Mouse (Mus musculus) fat pad, adult 2 months (tissue): ENCODE data around the gene Lingo2.
"Not testable (repeated sequence)": the region's sequence is repeated elsewhere in the genome, so short reads cannot be mapped to it uniquely, and the experiment has no call there.

Source experiments
- DNase-seq: peaks from one replicate; pipeline ENCODE4 v3.0.0-alpha.2; 2011; ENCODE audit warnings: low read depth, low spot score; ENCODE audit errors: extremely low read depth

Lingo2 gene

DNA sequence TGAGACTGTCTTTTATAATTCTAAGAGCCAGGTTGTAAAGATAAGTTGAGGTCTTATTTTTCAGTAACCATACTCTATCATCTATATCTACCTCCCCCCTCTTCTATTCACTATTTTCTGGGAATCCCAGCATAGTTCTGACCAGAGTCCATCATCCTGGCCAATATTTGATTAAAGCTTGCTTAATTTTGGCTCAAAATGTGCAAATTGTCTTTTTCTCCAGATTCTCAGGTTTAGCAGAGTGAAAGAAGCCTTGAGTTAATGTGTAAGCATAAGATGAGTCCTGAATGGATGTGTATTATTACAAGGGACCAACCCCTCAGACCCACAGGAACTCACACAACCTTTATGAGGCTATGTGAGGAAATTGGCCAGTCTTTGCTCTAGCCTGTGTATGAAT, 820.2 kb downstream of the Lingo2 start:
- no peak for DNase-seq

DNA sequence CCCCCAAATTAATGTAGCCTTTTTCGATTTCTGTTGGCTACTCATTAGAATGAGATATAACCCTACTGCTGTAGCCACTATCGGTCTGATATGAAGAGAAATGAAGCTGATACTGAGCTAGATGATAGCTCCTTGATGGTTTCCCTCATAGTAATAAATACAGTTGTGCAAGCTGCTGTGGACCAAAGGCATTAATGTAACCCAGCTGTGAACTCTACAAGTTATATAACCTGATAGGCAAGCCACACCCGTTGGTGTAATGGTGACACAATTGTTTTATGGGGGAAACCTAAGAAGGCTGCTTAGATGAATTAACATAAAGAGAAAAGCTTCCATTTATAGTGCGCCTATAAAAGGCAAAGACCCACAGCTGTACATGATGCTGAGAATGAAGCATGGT, 856.1 kb downstream of the Lingo2 start:
- no peak for DNase-seq

DNA sequence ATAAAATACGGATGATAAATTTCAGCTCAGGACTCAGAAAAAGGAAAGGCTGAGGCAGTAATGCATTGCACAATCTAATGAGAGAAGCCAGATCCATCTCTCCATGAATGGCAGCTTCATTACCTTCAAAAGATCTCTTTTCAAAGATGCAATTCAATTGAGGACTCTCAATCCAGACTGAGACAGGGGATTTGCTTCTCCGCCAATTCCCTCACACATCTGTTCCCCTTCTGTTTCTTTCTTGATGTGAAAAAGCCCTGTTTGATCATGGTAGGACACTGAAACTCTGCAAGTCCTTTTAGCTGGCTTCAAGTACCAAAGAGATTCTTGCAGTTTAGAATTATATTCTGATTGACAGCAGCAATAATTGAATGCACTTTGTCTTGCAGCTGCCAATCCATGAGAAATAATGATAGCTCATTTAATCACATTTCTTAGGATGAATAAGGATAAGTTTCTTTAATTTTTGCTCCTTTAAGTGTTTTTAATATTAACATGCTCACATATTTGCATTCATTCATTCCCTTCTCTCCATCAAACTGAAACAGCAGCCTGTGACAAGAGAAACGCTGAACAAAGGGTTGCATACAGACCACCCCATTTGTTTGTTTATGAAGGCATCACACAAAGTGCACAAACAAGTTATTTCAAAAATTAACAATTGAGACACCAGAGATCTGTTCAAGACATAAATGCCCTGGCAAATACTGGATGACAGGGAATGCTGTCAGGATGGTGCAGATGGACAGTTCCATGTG, 870.3 kb downstream of the Lingo2 start:
- no peak for DNase-seq

DNA sequence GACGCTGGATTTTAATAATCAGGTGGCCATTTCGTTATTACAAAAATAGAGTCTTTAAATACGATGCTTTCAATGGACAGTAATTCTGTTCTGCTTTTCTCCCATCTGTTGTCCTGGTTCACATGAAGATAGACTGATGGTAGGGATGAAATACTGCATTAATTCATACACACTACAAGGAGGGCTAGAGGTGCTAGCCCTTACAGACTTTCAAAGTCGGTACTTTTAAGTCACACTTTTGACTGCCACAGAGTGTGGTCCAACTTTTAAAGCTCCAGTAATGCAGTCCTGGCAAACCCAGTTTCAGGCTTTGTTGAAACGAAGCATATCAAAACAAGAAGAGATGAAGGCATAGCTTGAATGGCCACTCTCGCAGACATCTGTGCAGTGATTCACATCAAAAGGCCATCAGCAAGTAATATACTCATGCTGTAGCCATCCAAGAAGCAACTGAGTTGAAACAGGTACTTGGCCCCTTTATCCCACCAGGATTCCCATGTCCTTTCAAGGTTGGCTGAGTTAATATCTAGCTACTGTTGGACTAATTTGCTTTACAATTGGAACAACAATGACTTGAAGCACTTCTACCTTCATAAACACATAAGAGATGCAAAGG, 872.5 kb downstream of the Lingo2 start:
- no peak for DNase-seq

DNA sequence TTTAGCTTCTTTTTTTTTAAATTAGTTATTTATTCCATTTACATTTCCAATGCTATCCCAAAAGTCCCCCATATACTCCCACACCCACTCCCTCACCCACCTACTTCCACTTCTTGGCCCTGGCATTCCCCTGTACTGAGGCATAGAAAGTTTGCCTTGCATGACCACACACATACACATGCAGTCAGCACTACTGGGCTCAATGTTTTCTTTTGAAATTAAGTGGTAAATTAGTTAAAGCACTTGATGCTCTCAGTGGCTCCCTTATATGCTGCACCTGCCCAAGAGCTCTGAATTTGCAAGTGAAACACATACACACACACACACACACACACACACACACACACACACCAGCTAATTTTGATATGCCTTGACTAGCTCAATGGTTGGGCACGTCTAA, 886.8 kb downstream of the Lingo2 start:
- DNase-seq: not testable (repeated sequence)

DNA sequence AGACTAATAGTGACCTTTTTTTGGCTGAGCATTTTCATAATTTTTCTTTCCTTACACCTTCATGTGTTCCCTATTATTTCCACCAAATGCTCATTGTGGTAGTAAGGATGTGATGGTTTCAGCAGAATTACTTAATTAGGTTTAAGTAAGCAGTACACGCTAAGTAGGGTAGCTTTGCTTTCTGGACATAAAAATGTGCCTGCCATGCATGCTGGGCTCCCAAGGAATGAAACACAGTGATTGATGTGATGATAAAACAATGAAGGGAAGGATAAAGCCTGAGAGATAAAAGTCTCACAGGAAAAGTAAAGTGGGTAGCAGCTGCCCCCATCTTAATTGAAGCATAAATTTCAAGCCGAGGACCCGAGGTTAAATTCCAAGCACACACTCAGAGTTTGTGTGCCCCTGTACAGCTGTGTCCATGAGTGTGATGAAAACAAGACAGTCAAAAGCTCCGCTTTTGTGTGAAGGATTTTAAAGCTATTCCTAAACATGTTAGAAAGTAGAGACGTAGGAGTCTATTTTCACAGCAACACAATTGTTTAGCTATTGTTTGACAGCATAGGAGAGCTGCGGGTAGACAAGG, 898.7 kb downstream of the Lingo2 start:
- no peak for DNase-seq

DNA sequence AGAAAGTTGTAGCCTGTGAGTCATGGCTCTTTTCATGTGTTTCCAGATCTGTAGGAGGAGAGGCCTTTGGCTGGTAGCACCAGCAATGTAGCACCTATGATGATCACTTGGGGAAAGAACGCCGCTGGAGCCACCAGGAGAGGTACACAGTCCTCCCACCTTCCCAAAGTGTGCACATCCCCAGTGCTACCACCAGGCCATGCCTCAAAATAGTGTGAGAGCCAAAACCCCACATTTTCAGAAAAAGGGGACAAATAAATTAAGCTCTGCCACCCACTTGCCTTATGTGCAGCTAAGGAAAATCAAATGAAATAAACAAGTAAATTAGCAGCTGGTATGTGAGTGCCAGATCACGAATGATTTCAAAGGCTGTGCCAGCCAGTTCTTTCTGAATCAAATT, 911.2 kb downstream of the Lingo2 start:
- no peak for DNase-seq

DNA sequence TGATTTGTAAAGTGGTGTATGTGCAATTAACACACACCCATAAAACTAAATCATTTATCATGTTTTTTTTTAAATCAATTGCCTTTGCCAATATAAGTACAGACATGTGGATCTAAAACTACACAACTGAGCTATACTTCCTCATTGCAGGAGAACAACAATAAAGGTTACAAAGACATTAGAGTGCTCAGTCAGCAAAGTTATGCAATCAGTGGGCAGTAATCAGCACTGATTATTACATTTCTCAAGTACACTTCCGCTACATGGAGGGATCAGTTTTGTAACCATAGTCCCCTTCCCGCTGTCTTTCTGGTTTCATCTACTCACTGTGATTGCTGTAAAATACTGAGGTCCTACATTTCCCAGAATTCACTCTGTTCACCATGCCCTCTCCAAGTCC, 912.8 kb downstream of the Lingo2 start:
- DNase-seq: no peak

DNA sequence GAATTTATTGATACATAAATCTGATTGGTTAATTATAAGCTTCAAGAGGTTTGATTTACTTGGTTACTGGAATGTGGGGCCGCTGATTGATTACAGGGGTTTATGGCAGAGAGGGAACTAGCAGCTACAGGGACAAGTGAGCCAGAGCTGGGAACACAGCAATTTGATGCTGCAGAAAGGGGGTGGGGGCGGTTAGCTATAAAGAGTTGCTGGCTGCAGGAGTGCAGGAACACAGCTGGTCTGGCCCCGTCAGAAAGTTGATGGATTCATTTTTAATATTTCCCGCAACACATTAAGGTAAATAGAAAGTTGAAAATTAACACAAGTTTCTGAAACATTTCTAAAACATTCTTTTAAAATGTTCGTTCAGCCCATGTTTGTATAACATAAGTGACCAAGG, 919.5 kb downstream of the Lingo2 start:
- DNase-seq: no peak

DNA sequence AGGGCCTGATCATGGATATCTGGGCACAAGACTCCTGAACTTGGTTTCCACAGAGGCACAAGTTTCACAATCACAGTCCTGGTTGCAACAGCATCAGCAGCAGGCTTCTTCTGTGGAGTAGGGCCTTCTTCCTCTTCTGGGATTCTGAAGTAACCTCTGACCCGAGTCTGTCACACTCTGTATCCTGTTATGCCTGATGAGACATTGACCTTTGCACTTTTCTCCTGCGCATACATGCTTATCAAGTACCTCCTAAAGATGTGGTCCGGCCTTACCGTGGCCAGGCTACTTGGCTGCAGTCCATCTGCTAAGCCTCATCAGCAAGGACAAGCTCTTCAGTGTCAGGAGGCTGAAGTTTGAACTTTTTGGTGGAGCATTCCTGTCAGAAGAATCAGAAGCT, 937.4 kb downstream of the Lingo2 start:
- no peak for DNase-seq

DNA sequence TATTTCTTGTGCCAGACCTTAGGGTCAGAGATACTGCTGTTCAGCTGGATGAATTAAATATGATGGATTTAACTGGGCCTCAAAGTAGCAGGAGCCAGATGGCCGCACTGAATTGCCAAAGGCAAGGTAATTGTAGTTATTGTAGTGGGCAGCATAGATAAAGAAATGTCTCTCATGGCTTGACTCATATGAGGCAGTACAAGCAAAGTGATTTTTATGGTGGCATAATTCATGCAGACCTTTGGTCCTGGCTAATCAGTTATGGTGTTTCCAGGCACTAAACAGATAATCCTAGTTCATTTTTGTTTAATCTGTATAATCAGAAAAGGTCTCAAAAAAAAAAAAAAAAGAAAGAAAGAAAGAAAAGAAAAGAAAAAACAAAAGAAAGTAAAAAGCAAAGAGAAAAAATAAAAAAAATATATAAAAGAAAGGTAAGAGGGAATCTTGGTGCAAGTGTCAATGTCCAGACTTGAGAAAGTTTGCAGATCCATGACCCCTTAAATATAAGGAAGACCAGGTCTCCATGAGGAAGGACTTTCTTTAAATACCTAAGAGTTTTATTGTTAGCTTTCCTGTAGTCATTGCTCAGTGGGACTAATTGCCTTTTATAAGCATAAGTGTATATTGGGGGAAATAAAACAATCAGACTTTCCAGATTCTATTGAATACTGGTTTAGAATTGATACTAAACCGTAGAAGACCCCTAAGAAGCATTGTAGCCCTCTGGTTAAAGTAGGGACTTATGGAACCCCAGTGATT, 959.4 kb downstream of the Lingo2 start:
- no peak for DNase-seq

DNA sequence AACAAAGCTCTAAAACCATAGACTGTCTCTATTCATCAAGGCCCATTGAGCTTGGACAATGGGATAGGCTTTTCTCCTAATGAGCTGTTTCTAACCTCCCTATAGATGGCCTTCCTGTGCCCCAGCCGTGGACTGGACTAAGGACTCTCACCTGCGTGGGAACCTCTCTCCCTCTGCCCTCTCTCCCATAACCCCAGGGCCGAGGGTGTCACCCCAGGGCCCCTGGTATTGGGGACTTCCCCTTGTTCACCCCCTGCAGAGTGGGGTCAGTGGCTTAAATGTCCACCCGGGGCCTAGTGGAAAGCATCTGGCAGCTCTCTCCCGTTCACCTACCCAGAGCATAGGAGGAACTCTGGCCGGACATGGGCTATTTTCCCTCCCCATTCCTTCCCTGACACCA, 965.5 kb downstream of the Lingo2 start:
- no peak for DNase-seq

DNA sequence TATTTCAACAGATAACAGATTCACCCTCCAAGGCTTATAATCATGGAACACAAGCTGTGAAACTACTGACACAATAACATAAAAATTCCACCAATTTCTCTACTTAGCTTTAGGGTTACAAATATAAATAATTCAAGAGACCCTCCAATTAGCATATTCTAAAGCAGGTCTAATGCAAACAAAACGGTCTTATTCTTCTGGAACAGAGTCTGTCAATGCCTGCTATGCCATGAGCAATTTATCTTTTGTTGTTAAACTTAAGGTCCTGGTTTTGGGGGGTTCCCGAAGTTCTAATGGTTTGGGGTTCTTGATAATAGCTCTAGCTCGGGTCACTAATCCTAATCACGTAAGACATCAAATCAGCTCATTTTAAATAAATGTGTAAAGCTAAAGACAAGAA, 988.0 kb downstream of the Lingo2 start:
- no peak for DNase-seq

DNA sequence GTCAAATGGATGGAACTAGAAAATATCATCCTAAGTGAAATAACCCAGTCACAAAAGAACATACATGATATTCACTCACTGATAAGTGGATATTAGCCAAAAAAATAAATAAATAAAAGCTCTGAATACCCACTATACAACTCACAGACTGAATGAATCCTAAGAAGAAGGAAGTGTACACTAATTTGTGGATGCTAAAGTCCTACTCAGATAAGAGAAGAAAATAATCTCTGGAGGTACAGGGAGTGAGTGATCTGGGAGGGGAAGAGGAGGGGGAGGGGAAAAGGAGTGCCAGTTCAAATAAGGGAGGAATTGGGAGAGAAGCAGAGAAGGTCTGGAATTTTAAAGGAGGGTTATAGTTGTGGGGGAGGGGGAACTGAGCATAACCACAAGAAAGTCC, 999.7 kb downstream of the Lingo2 start:
- DNase-seq: no peak

DNA sequence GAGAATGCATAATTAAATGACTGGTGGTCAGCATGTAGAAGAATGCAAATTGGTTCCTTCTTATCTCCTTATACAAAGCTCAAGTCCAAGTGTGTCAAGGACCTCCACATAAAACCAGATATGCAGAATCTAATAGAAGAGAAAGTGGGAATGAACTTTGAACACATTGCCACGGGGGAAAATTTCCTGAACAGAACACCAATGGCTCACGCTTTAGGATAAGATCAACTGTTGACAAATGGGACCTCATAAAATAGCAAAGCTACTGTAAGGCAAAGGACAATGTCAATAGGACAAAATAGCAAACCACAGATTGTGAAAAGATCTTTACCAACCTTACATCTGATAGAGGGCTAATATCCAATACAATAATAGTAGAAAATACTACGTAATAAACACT, 1000.3 kb downstream of the Lingo2 start:
- no peak for DNase-seq

DNA sequence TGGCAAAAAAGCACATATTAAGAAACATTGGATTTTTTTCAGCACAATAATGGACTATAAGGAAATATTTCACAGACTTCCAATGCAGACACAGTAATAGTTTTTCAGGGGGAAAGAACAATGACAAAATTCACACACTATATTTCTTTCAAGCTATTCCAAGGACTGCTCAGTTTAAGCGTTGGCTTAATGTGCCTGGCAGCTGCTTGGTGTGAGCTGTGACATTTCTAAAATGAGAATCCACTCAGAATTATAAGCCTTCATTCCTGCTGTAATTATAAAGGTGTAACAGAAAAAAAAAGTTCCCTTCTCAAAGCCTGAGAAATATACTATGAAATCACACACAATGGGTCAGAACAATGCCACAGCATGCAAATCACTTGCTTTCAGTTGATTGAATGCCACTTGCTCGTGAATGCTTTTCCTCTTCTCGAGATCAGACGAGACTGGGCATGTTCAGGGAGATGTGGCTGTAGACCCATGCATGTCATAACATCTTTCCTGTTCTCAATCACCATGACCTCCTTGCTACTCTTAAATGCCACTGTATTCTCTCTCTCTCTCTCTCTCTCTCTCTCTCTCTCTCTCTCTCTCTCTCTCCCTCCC, 1017.4 kb downstream of the Lingo2 start:
- no peak for DNase-seq

DNA sequence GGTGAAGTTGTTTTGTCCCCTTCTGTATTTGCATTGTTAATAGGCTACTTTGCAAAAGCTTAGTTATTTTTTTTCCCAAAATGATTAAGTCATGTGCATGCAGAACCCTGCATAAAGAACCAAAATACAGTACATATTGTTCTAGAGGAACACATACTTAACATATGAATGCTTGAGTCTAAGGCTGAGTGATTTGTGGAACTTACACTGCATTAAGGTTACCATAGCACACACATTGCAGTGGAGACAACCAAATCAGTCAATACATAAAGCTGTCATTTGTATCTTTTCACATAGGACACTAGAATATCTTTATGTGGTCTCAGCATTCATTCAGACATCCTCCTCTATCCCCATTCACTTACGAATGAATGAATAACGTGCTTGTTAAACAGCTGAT, 1023.8 kb downstream of the Lingo2 start:
- no peak for DNase-seq

DNA sequence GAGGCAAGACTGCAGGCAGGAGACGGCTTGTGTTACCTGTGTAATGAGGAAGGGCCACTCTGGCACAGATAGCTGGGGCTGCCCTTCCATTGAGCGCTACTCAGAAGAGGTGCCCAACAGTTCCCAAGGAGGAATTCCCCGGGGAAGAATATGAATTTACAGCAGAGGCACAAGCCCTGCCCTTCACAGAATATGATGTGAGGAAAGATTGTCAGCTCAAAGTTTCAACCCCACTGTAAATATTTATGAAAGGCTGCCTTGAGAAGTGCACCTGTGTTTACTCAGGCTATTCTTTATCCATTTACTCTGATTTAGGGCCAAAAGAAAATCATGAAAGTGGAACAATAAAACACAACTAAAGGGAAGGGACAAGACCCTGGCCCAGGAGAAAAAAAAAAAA, 1034.1 kb downstream of the Lingo2 start:
- DNase-seq: no peak

DNA sequence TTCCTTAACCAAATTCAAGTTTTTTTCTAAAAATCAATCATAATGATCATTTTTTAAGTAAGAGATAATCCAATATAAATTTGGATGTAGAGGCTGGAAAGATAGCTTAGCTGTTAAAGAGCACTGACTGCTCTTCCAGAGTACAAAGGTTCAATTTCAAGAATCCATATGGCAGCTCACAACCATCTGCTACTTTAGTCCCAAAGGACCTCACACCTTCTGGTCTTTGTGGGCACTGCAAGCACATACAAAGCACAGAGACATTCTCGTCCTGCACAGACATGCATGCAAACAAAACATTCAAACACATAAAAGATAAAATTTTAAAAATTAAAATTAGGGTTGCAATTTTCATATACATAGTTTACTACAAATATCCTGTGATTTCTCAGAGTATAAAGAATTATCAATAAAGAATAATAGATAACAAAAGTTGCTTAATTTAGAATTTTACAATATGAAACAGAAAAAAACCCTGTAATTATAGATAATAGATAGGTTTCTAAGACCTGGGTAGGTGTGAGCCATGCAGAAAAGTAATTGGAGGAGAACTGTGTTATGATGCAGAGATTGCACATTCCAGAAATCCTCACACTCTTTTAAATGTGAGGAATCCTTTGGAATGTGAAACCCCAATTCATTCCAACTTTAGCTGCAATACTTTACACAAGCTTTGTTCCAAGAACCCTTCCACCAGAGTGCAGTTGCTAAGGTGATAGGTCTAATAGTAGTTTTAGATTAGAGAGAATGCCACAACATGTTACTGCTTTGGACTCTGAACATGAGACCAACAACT, 1053.6 kb downstream of the Lingo2 start:
- DNase-seq: no peak
